Mouse (Mus musculus) fibroblast of lung, adult 2 months (primary cell): ENCODE data around the gene Ofcc1.

Source experiments
- DNase-seq: peaks from one replicate; pipeline ENCODE4 v3.0.0-alpha.2; 2011; ENCODE audit warnings: low read depth

The Ofcc1 gene

GRCm38 (mm10) chr13:40361288-40361687, at the start of gene Ofcc1:
TSS of gene Ofcc1 (minus strand) at chr13:40361450.
- DNase-seq = no peak

- no peak for DNase-seq
These were observed 28.9 kb upstream of the Ofcc1 start for GRCm38 (mm10) chr13:40390120-40390519.

GRCm38 (mm10) chr13:40387446-40387845, 26.2 kb upstream of the Ofcc1 start:
- no peak for DNase-seq

GRCm38 (mm10) chr13:40384962-40385361, 23.7 kb upstream of the Ofcc1 start:
- no peak for DNase-seq

- no peak for DNase-seq
These were observed 15.5 kb upstream of the Ofcc1 start for GRCm38 (mm10) chr13:40376773-40377172.

- DNase-seq = no peak
These were observed 5.5 kb upstream of the Ofcc1 start for GRCm38 (mm10) chr13:40366762-40367161.

GRCm38 (mm10) chr13:40364855-40365254, 3.6 kb upstream of the Ofcc1 start:
- no peak for DNase-seq

GRCm38 (mm10) chr13:40360692-40361091, 558 bp downstream of the Ofcc1 start:
- DNase-seq = no peak

GRCm38 (mm10) chr13:40347045-40347444, 14.2 kb downstream of the Ofcc1 start:
- no peak for DNase-seq

GRCm38 (mm10) chr13:40323301-40323700, 37.9 kb downstream of the Ofcc1 start:
- DNase-seq = no peak

GRCm38 (mm10) chr13:40320814-40321525, 40.3 kb downstream of the Ofcc1 start:
- DNase-seq = no peak

- no peak for DNase-seq
These were observed 43.5 kb downstream of the Ofcc1 start for GRCm38 (mm10) chr13:40317731-40318130.

GRCm38 (mm10) chr13:40315158-40315792, 46.0 kb downstream of the Ofcc1 start:
- DNase-seq = no peak

GRCm38 (mm10) chr13:40292891-40293290, 68.4 kb downstream of the Ofcc1 start:
- no peak for DNase-seq

GRCm38 (mm10) chr13:40290846-40291245, 70.4 kb downstream of the Ofcc1 start:
- no peak for DNase-seq

GRCm38 (mm10) chr13:40288650-40289049, 72.6 kb downstream of the Ofcc1 start:
- no peak for DNase-seq

- DNase-seq = no peak
These were observed 73.8 kb downstream of the Ofcc1 start for GRCm38 (mm10) chr13:40287266-40288002.

- DNase-seq = no peak
These were observed 75.9 kb downstream of the Ofcc1 start for GRCm38 (mm10) chr13:40285234-40285791.

- DNase-seq = no peak
These were observed 80.6 kb downstream of the Ofcc1 start for GRCm38 (mm10) chr13:40280616-40281015.

GRCm38 (mm10) chr13:40267546-40267945, 93.7 kb downstream of the Ofcc1 start:
- DNase-seq = no peak

- no peak for DNase-seq
These were observed 98.0 kb downstream of the Ofcc1 start for GRCm38 (mm10) chr13:40263087-40263807.

GRCm38 (mm10) chr13:40258757-40259156, 102.5 kb downstream of the Ofcc1 start:
- no peak for DNase-seq
